Mouse (Mus musculus) heart, embryonic 13.5 days (tissue): ENCODE results near the gene Hivep3. TPM values are rescaled to one million over a fixed set of nuclear protein-coding genes. Genes with fewer than 3 reads are reported as not detected.
A peak's percentile ranks its signal among the peaks of the same experiment; 100 is the strongest.

ENCODE experiments used
- ATAC-seq: fragments of 200-750 bp; cut with Nextera tagmentation; 2 replicates; pipeline ENCODE4 v1.8.0; 2017; ENCODE audit warnings: moderate TSS enrichment; ENCODE audit not compliant: insufficient number of reproducible peaks, low FRiP score, low TSS enrichment; ENCODE audit errors: extremely low read depth
- H3K27ac ChIP-seq: fragments of 300-500 bp; sonication (generic); replicated peaks from 2 replicates; pipeline ENCODE4 v1.5.1; 2015; ENCODE audit warnings: moderate library complexity, mild to moderate bottlenecking, inconsistent platforms
- H3K27me3 ChIP-seq: fragments of 300-500 bp; sonication (generic); replicated peaks from 2 replicates; pipeline ENCODE4 v1.6.1; 2015; ENCODE audit warnings: mild to moderate bottlenecking, inconsistent platforms
- H3K36me3 ChIP-seq: fragments of 300-500 bp; sonication (generic); 2 replicates; pipeline ENCODE4 v1.6.1; 2015; ENCODE audit warnings: mild to moderate bottlenecking, inconsistent platforms
- H3K4me1 ChIP-seq: fragments of 300-500 bp; sonication (generic); 2 replicates; pipeline ENCODE4 v1.6.1; 2015; ENCODE audit warnings: inconsistent platforms
- H3K4me2 ChIP-seq: fragments of 300-500 bp; sonication (generic); 2 replicates; pipeline ENCODE4 v1.6.1; 2015; ENCODE audit warnings: inconsistent platforms, mild to moderate bottlenecking, moderate library complexity
- H3K4me3 ChIP-seq: fragments of 300-500 bp; sonication (generic); 2 replicates; pipeline ENCODE4 v1.5.1; 2015; ENCODE audit warnings: moderate library complexity, mild to moderate bottlenecking, inconsistent platforms
- H3K9ac ChIP-seq: fragments of 300-500 bp; sonication (generic); 2 replicates; pipeline ENCODE4 v1.6.1; 2015; ENCODE audit warnings: inconsistent platforms, mild to moderate bottlenecking, moderate library complexity
- H3K9me3 ChIP-seq: fragments of 300-500 bp; sonication (generic); 2 replicates; pipeline ENCODE4 v1.6.1; 2016; ENCODE audit warnings: inconsistent platforms
- WGBS: fragments of 180-500 bp; shearing (Covaris S2); methylation state at CpG from one replicate; pipeline ENCODE4 v1.1.7; 2015; ENCODE audit warnings: mixed read lengths; 5-methylcytosine and 5-hydroxymethylcytosine counted together
- polyA plus RNA-seq: library from polyadenylated mRNA; unstranded; fragments of >200 nt; fragmentation: Nextera tagmentation; extraction: Ambion mirVana; gene quantifications from 2 replicates; pipeline ENCODE4 v1.2.1, GENCODE M21; 2015

Hivep3 gene
- polyA plus RNA-seq, 1 experiment from 2014 or later, result 5.0 TPM

GRCm38 (mm10) chr4:119798891-119799290 is 65.3 kb downstream of the Hivep3 start:
- Histone ChIP-seq H3K27ac (no peak overlapping the region), H3K36me3 (no peaks in the 10 kb centered on the region), H3K4me2 (no peak overlapping the region), H3K9ac (no peak overlapping the region), H3K27me3 (no peaks in the 10 kb centered on the region), H3K9me3 (no peaks in the 10 kb centered on the region), H3K4me1 (no peaks in the 10 kb centered on the region), H3K4me3 (no peak overlapping the region)
- 58% methylated on average over 3 of the region's 3 CpGs for WGBS
- no peak for ATAC-seq

- Histone ChIP-seq H3K9me3 (no peaks in the 10 kb centered on the region), H3K36me3 (no peaks in the 10 kb centered on the region), H3K27ac (no peak overlapping the region), H3K4me2 (no peak overlapping the region), H3K9ac (no peak overlapping the region), H3K4me3 (no peak overlapping the region), H3K4me1 (no peaks in the 10 kb centered on the region), H3K27me3 (peaks cover 7% of the 10 kb centered on the region; the same call in 1 of the 2 replicates)
- no peak for ATAC-seq
- 71% methylated on average over 2 of the region's 2 CpGs for WGBS
Measured at GRCm38 (mm10) chr4:119806556-119806955, 73.0 kb downstream of the Hivep3 start.

GRCm38 (mm10) chr4:119807359-119807758 is 73.8 kb downstream of the Hivep3 start:
- no peak overlapping the region for H3K9ac ChIP-seq
- peaks cover 7% of the 10 kb centered on the region; the same call in 1 of the 2 replicates for H3K27me3 ChIP-seq
- no peak overlapping the region for H3K4me2 ChIP-seq
- WGBS, result 38% methylated on average over 2 of the region's 2 CpGs
- H3K36me3 ChIP-seq, result no peaks in the 10 kb centered on the region
- no peak overlapping the region for H3K4me3 ChIP-seq
- no peak for ATAC-seq
- peaks cover 2% of the 10 kb centered on the region; the same call in 1 of the 2 replicates for H3K4me1 ChIP-seq
- H3K27ac ChIP-seq, result no peak overlapping the region
- H3K9me3 ChIP-seq, result no peaks in the 10 kb centered on the region

- no peak for ATAC-seq
- Histone ChIP-seq H3K9ac (no peak overlapping the region), H3K4me2 (no peak overlapping the region), H3K4me3 (no peak overlapping the region), H3K36me3 (no peaks in the 10 kb centered on the region), H3K9me3 (no peaks in the 10 kb centered on the region), H3K4me1 (peaks cover 19% of the 10 kb centered on the region), H3K27me3 (peaks cover 7% of the 10 kb centered on the region; the same call in 1 of the 2 replicates), H3K27ac (no peak overlapping the region)
- WGBS, result 33% methylated on average over 5 of the region's 5 CpGs
Measured at GRCm38 (mm10) chr4:119809245-119809644, 75.7 kb downstream of the Hivep3 start.

- H3K4me3 ChIP-seq, result no peak overlapping the region
- peaks cover 7% of the 10 kb centered on the region; the same call in 1 of the 2 replicates for H3K27me3 ChIP-seq
- peaks cover 51% of the 10 kb centered on the region for H3K4me1 ChIP-seq
- no peaks in the 10 kb centered on the region for H3K9me3 ChIP-seq
- no peak overlapping the region for H3K4me2 ChIP-seq
- ATAC-seq, result no peak
- no peak overlapping the region for H3K9ac ChIP-seq
- H3K27ac ChIP-seq, result no peak overlapping the region
- H3K36me3 ChIP-seq, result no peaks in the 10 kb centered on the region
- WGBS, result 14% methylated on average over 2 of the region's 2 CpGs
Measured at GRCm38 (mm10) chr4:119812775-119813174, 79.2 kb downstream of the Hivep3 start.

- H3K4me2 ChIP-seq, result peak overlapping the region; percentile 78
- peaks cover 7% of the 10 kb centered on the region; the same call in 1 of the 2 replicates for H3K27me3 ChIP-seq
- no peaks in the 10 kb centered on the region for H3K9me3 ChIP-seq
- H3K9ac ChIP-seq, result no peak overlapping the region
- H3K4me3 ChIP-seq, result peak overlapping the region; percentile 70
- WGBS, result 27% methylated on average over 9 of the region's 12 CpGs
- H3K36me3 ChIP-seq, result no peaks in the 10 kb centered on the region
- no peak overlapping the region for H3K27ac ChIP-seq
- H3K4me1 ChIP-seq, result peaks cover 51% of the 10 kb centered on the region
- peak; percentile 67; the same call in 1 of the 2 replicates for ATAC-seq
Measured at GRCm38 (mm10) chr4:119813500-119814184, 80.1 kb downstream of the Hivep3 start.

- H3K9ac ChIP-seq, result peak overlapping the region; percentile 85
- H3K4me2 ChIP-seq, result peak overlapping the region; percentile 78
- H3K4me3 ChIP-seq, result peak overlapping the region; percentile 70
- peaks cover 51% of the 10 kb centered on the region for H3K4me1 ChIP-seq
- ATAC-seq, result no peak
- peaks cover 7% of the 10 kb centered on the region; the same call in 1 of the 2 replicates for H3K27me3 ChIP-seq
- no peaks in the 10 kb centered on the region for H3K9me3 ChIP-seq
- 2% methylated on average over 47 of the region's 47 CpGs for WGBS
- no peaks in the 10 kb centered on the region for H3K36me3 ChIP-seq
- peak overlapping the region; percentile 48 for H3K27ac ChIP-seq
Measured at GRCm38 (mm10) chr4:119814185-119815132, 80.9 kb downstream of the Hivep3 start.

GRCm38 (mm10) chr4:119815133-119815792 is 81.7 kb downstream of the Hivep3 start:
- Histone ChIP-seq H3K9ac (peak overlapping the region; percentile 85), H3K27ac (peak overlapping the region; percentile 48), H3K36me3 (no peaks in the 10 kb centered on the region)

GRCm38 (mm10) chr4:119815793-119816161 is 82.2 kb downstream of the Hivep3 start:
- Histone ChIP-seq H3K9me3 (no peaks in the 10 kb centered on the region), H3K9ac (no peak overlapping the region), H3K36me3 (no peaks in the 10 kb centered on the region), H3K4me1 (peaks cover 51% of the 10 kb centered on the region), H3K4me2 (peak overlapping the region; percentile 78), H3K4me3 (no peak overlapping the region), H3K27ac (peak overlapping the region; percentile 76; the same call in 1 of the 2 replicates), H3K27me3 (peaks cover 4% of the 10 kb centered on the region; the same call in 1 of the 2 replicates)
- no peak for ATAC-seq

More at GRCm38 (mm10) chr4:119815133-119815792, 81.7 kb downstream of the Hivep3 start:
- Histone ChIP-seq H3K27me3 (peaks cover 5% of the 10 kb centered on the region; the same call in 1 of the 2 replicates), H3K4me3 (peak overlapping the region; percentile 70), H3K9me3 (no peaks in the 10 kb centered on the region), H3K4me2 (peak overlapping the region; percentile 78), H3K4me1 (peaks cover 51% of the 10 kb centered on the region)
- ATAC-seq, result no peak
- 15% methylated on average over 7 of the region's 7 CpGs for WGBS

GRCm38 (mm10) chr4:119816620-119817356 is 83.2 kb downstream of the Hivep3 start:
- WGBS, result 23% methylated on average over 7 of the region's 7 CpGs
- H3K4me3 ChIP-seq, result no peak overlapping the region
- H3K36me3 ChIP-seq, result no peaks in the 10 kb centered on the region
- H3K9ac ChIP-seq, result peak overlapping the region; percentile 56
- H3K27ac ChIP-seq, result peak overlapping the region; percentile 76
- no peaks in the 10 kb centered on the region for H3K9me3 ChIP-seq
- peak overlapping the region; percentile 78 for H3K4me2 ChIP-seq
- H3K27me3 ChIP-seq, result no peaks in the 10 kb centered on the region
- no peak; the same call in 1 of the 2 replicates for ATAC-seq
- peaks cover 51% of the 10 kb centered on the region for H3K4me1 ChIP-seq
